Mouse (Mus musculus) testis, adult 2 months (tissue): ENCODE data around the gene Sh3gl1.

Source experiments
- CTCF ChIP-seq: fragments of 200-500 bp; IDR thresholded peaks from 2 replicates; pipeline ENCODE4 v1.5.1; 2012; ENCODE audit warnings: low read depth, mild to moderate bottlenecking, inconsistent platforms, low read length, moderate library complexity; ENCODE audit not compliant: control insufficient read depth, insufficient read depth, insufficient replicate concordance
- POLR2A ChIP-seq: fragments of 200-500 bp; IDR thresholded peaks from 2 replicates; pipeline ENCODE4 v1.6.1; 2012; ENCODE audit warnings: low read depth, mild to moderate bottlenecking, inconsistent platforms, low read length, moderate library complexity; ENCODE audit not compliant: control insufficient read depth

DNA sequence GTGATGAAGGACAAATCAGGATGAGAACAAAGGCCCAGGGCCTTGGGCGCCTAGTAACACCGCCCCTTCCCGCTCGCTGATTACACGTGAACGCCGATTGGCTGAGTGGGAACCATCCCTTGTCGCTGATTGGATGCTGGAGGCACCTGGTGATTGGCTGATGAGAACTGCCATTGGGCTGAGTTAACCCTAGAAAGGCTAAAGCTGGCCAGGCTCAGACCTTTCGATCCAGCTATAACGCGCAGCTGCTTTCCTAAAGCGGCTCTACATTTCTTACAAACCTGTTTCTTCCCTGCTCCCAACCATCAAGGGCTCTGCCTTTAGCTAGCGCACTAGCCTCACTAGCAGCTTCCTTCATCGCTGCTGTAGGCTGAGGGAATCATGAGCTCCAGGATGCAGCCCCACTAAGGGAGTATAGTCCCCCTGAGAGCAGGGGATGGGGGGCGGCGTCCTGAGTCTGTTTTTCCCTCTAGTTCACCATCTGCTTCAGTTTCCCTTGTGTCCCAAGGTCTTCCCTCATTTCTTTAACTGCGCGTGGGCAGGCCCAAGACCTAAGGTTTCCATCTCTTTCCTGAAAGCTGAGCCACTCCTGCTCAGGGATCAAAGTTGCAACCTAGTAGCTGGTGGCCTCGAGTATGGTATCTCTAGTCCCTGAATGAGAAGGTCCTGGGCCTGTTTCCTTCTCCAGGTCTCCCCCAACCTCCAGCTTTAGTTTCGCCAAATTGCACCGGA, 27.9 kb downstream of the Sh3gl1 start:
- TF ChIP-seq CTCF (no peak), POLR2A (peak; percentile 48; the same call in 1 of the 2 replicates)
